Mouse (Mus musculus) right cerebral cortex, adult 2 months (tissue): ENCODE measurements around the gene Gm16405.
"Not testable (repeated sequence)": the region's sequence is repeated elsewhere in the genome, so short reads cannot be mapped to it uniquely, and the experiment has no call there.

Experiments used
- DNase-seq, 2 experiments: peaks; one replicate each; pipeline ENCODE4 v3.0.0; 2021 to 2022; ENCODE audit warnings: low spot score in 2 of 2

The Gm16405 gene

DNA sequence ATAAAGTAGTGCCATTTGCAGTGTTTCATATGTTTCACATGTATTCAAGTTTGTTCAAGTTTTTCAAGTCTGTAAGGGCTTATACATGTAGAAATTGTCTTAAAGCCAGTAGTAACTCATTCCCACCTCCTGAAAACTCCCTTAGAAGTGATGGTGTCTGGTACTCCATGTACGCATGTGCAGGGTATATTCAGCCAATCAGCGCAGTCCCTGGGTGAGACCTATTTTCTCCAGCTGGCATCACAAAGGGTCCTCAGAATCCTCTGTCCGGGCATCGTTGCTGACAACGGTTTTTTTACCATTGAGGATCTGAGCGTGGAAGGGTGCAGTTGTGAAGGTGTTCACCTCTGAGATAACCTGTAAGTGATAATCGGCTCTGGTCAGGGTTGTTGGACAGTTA is at the start of gene Gm16405:
Gene Gm16405 (plus strand): TSS at position 301 of the 400 bp plus-strand sequence.
- DNase-seq, result not testable (repeated sequence)
